Mouse (Mus musculus): Measurements from ENCODE around the gene Cdh10. TPM values are rescaled to one million over a fixed set of nuclear protein-coding genes. Genes with fewer than 3 reads are reported as not detected.

Gene Cdh10
- total RNA-seq (2014; fragmentation: Nextera tagmentation): not detected in 2 replicates
- 0.12 and 0.33 TPM in 2 replicates for total RNA-seq (2017)
- not detected in 2 replicates for polyA plus RNA-seq (2012)

DNA sequence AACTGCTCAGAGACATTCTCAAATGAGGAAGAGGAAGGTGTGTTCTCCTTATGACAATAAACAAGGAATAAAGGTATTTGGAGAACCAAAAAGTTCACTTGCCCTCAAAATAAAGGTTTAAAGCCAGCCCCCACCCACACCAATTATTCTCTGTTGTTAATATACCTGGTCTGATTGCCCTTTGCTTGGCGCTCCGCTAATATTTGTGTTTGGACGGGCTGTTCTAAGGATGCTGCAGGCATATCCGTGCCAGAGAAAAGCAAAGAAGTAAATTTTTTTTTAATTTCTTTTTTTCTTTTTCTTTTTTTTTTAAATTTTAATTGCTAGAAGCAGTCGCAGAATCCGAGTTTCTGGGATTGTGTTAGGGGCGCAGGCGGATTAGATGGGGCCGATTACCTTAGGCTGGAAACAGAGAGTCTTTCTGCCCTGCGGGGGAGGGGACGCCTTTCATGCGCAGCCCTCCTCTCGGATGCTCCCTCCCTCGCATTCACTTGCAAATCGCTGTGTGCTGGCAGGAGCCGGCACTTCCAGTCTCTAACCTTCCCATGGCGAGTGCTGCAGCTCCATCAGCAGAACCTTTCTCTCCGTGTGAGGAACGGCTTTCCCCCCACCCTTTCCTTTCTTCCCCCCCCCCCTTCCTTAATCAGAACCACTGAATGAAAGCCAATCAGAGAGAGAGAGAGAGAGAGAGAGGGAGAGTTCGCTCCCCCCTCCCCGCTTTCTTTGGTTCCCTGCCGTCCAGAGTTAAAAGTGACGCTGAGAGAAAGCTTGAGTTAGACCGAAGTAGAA is at the start of gene Cdh10:
Cdh10 (plus strand) TSS at position 763 of the 789 bp plus-strand sequence.
- no peak within 1 kb of the TSS for H3K4me3 ChIP-seq (ENCODE audit: low read depth, low read length)
- H3K4me1 ChIP-seq (ENCODE audit: insufficient read depth, low read depth, low read length): no peaks in the 10 kb centered on the region
- peaks cover 3% of the 10 kb centered on the region; the same call in 1 of the 2 replicates for H3K27me3 ChIP-seq (ENCODE audit: insufficient read depth, low read length)
- no peaks in the 10 kb centered on the region for H3K9me3 ChIP-seq (replicated peaks)
- TF ChIP-seq GATA1 (IDR thresholded peaks at IDR 0.05; ENCODE audit: borderline replicate concordance, low read length) (no peak), GATA2 (IDR thresholded peaks at IDR 0.05; ENCODE audit: borderline replicate concordance, low read depth, low read length) (no peak), TAL1 (conservative IDR thresholded peaks at IDR 0.05; ENCODE audit: low read depth, low read length) (no peak), CTCF (IDR thresholded peaks at IDR 0.05; ENCODE audit: low read depth, low read length) (no peak), POLR2AphosphoS5 (IDR thresholded peaks at IDR 0.05; ENCODE audit: insufficient replicate concordance, low read depth, low read length) (no peak)
- no peak for ATAC-seq (ENCODE audit: extremely low read depth, insufficient number of reproducible peaks, low FRiP score, poor library complexity, severe bottlenecking)
- no peak for DNase-seq (ENCODE audit: low spot score)
- no peaks in the 10 kb centered on the region for H3K36me3 ChIP-seq (replicated peaks)

DNA sequence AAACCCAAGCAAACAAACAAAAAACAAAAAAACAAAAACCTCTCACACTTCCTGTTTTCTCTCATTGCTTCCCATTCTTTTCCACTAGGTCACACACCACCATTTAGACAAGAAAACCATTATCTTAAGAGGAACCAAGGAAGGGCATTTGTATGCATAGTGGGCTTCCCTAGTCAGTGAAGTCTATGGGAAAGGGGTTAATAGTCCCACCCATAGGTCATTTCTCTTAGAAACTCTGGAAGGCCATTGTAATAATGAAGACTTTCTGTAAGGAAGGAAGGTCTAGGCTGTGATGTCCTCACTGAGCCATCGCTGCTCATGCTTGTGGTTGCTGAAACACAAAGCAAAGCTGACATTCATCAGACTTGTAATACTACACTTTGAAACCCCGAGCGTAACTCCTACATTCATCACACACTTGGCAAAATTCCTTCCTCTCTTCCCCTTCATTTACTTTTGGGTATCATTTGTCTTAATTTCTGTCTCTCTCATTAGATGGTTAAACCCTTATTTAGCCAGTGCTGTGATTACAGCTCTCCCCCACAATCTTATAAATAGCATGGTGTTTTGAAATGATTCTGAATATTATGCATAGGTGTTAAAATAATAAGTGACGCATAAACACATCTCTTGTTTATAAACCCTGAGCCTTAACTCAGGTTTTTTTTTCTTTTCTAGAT is 9.5 kb upstream of the Cdh10 start:
- Histone ChIP-seq H3K27me3 (ENCODE audit: insufficient read depth, low read length) (no peaks in the 10 kb centered on the region), H3K9me3 (replicated peaks) (no peaks in the 10 kb centered on the region), H3K4me1 (ENCODE audit: insufficient read depth, low read depth, low read length) (no peaks in the 10 kb centered on the region), H3K36me3 (replicated peaks) (no peaks in the 10 kb centered on the region), H3K4me3 (ENCODE audit: low read depth, low read length) (no peak overlapping the region)
- ATAC-seq (ENCODE audit: extremely low read depth, insufficient number of reproducible peaks, low FRiP score, poor library complexity, severe bottlenecking) (no peak), DNase-seq (ENCODE audit: low spot score) (no peak)
- TF ChIP-seq TAL1 (conservative IDR thresholded peaks at IDR 0.05; ENCODE audit: low read depth, low read length): no peak
- TF ChIP-seq POLR2AphosphoS5 (IDR thresholded peaks at IDR 0.05; ENCODE audit: insufficient replicate concordance, low read depth, low read length): no peak
- no peak for TF ChIP-seq GATA1 (IDR thresholded peaks at IDR 0.05; ENCODE audit: borderline replicate concordance, low read length)
- no peak for TF ChIP-seq CTCF (IDR thresholded peaks at IDR 0.05; ENCODE audit: low read depth, low read length)
- no peak for TF ChIP-seq GATA2 (IDR thresholded peaks at IDR 0.05; ENCODE audit: borderline replicate concordance, low read depth, low read length)

DNA sequence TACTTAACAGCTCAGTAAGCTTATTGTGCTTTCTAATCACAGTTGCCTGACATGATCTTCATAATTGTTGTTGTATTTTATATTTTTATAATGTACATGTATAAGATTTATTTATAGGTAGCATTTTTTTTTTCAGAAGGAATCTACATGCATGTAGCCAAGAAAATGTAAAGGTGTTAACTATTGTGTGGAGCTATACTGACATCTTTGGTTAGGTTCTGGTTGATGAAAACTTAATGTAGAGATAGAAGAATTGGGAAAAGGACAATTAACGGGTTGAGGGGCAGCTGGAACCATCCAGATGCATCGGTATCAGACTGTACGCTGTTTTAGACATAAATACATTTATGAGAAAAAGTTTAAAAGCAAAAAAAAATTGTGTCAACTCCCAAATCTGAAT is 1.0 kb upstream of the Cdh10 start:
- no peak for TF ChIP-seq TAL1 (conservative IDR thresholded peaks at IDR 0.05; ENCODE audit: low read depth, low read length)
- no peak for TF ChIP-seq GATA1 (IDR thresholded peaks at IDR 0.05; ENCODE audit: borderline replicate concordance, low read length)
- TF ChIP-seq POLR2AphosphoS5 (IDR thresholded peaks at IDR 0.05; ENCODE audit: insufficient replicate concordance, low read depth, low read length): no peak
- no peak for TF ChIP-seq CTCF (IDR thresholded peaks at IDR 0.05; ENCODE audit: low read depth, low read length)
- TF ChIP-seq GATA2 (IDR thresholded peaks at IDR 0.05; ENCODE audit: borderline replicate concordance, low read depth, low read length): no peak
- no peak overlapping the region for H3K4me3 ChIP-seq (ENCODE audit: low read depth, low read length)
- DNase-seq (ENCODE audit: low spot score) (no peak), ATAC-seq (ENCODE audit: extremely low read depth, insufficient number of reproducible peaks, low FRiP score, poor library complexity, severe bottlenecking) (no peak)
- H3K27me3 ChIP-seq (ENCODE audit: insufficient read depth, low read length): peaks cover 3% of the 10 kb centered on the region; the same call in 1 of the 2 replicates
- H3K36me3 ChIP-seq (replicated peaks): no peaks in the 10 kb centered on the region
- no peaks in the 10 kb centered on the region for H3K4me1 ChIP-seq (ENCODE audit: insufficient read depth, low read depth, low read length)
- H3K9me3 ChIP-seq (replicated peaks): no peaks in the 10 kb centered on the region

DNA sequence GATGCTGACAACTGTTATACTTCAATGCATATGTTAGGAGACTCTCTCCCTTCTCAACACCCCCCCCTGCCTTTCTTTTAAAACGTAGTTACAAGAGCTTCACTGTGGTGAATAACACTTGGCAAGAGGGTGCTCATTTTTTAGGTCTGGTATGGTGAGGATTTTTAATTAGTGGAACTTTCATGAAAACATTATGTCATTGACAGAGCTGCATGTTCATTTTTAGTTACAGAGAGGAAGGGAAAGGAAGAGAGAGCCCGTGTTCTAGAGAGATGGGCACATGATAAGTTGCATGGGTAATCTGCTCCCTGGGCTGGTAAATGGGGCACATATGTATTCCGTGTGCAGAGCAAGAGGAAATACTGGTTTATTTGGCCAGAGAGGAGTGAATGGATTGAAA is 1.5 kb downstream of the Cdh10 start:
- no peaks in the 10 kb centered on the region for H3K9me3 ChIP-seq (replicated peaks)
- peaks cover 3% of the 10 kb centered on the region; the same call in 1 of the 2 replicates for H3K27me3 ChIP-seq (ENCODE audit: insufficient read depth, low read length)
- DNase-seq (ENCODE audit: low spot score) (no peak), ATAC-seq (ENCODE audit: extremely low read depth, insufficient number of reproducible peaks, low FRiP score, poor library complexity, severe bottlenecking) (no peak)
- TF ChIP-seq POLR2AphosphoS5 (IDR thresholded peaks at IDR 0.05; ENCODE audit: insufficient replicate concordance, low read depth, low read length): no peak
- no peak for TF ChIP-seq TAL1 (conservative IDR thresholded peaks at IDR 0.05; ENCODE audit: low read depth, low read length)
- no peak for TF ChIP-seq GATA1 (IDR thresholded peaks at IDR 0.05; ENCODE audit: borderline replicate concordance, low read length)
- no peak for TF ChIP-seq GATA2 (IDR thresholded peaks at IDR 0.05; ENCODE audit: borderline replicate concordance, low read depth, low read length)
- no peak for TF ChIP-seq CTCF (IDR thresholded peaks at IDR 0.05; ENCODE audit: low read depth, low read length)
- H3K4me1 ChIP-seq (ENCODE audit: insufficient read depth, low read depth, low read length): no peaks in the 10 kb centered on the region
- no peaks in the 10 kb centered on the region for H3K36me3 ChIP-seq (replicated peaks)
- H3K4me3 ChIP-seq (ENCODE audit: low read depth, low read length): no peak overlapping the region

DNA sequence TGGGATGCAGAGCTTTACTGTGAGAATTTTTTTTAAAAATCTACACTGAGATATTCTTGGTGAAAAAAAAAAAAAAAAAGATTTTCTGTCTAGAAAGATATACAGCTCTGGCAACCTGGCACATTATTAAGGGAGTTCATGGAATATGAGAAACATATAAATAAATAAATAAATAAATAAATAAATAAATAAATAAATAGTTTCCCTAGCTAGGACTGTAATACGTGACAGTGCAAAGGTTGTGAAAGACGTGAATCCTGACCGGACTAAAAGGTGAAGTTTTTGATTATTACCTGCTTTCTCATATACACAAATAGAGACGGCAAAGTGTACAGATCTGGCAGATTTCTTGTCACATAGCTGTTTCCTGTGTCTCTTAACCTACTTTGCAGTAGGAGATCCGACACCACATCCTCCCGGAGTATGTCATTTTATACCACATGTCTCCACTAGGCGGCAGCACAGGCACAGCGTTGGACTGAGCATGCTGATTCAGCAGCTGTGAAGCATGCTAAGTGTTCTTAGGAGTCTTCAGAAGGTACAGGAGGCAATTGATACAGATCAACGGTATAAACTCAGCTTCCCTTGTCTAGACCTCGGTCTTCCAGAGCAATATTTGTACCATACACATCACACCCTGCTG is 2.5 kb downstream of the Cdh10 start:
- H3K27me3 ChIP-seq (ENCODE audit: insufficient read depth, low read length): peaks cover 3% of the 10 kb centered on the region; the same call in 1 of the 2 replicates
- TF ChIP-seq POLR2AphosphoS5 (IDR thresholded peaks at IDR 0.05; ENCODE audit: insufficient replicate concordance, low read depth, low read length) (no peak), TAL1 (conservative IDR thresholded peaks at IDR 0.05; ENCODE audit: low read depth, low read length) (no peak), CTCF (IDR thresholded peaks at IDR 0.05; ENCODE audit: low read depth, low read length) (peak; percentile 93), GATA1 (IDR thresholded peaks at IDR 0.05; ENCODE audit: borderline replicate concordance, low read length) (no peak)
- ATAC-seq (ENCODE audit: extremely low read depth, insufficient number of reproducible peaks, low FRiP score, poor library complexity, severe bottlenecking): peak; percentile 86
- no peaks in the 10 kb centered on the region for H3K9me3 ChIP-seq (replicated peaks)
- no peaks in the 10 kb centered on the region for H3K4me1 ChIP-seq (ENCODE audit: insufficient read depth, low read depth, low read length)
- no peaks in the 10 kb centered on the region for H3K36me3 ChIP-seq (replicated peaks)
- DNase-seq (ENCODE audit: low spot score): no peak
- no peak overlapping the region for H3K4me3 ChIP-seq (ENCODE audit: low read depth, low read length)

DNA sequence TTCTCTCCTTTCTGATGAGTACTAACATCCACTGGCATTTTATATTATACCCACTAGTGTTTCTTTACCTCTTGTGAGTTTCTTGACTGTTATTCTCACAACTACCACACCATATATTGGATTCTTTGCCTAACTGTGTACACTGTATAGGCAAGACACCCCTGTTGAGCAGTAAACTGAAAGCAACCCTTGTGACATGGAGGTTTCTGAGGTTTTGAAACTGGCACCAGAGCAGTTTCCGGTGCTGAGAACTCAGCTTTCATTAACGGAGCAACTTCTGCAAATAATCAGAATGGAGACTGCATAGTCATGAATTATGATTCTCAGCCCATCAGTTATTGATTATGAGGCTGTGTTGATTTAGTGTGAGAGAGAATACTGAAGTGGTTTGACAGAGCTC is 4.7 kb downstream of the Cdh10 start:
- Histone ChIP-seq H3K27me3 (ENCODE audit: insufficient read depth, low read length) (peaks cover 2% of the 10 kb centered on the region; the same call in 1 of the 2 replicates), H3K36me3 (replicated peaks) (no peaks in the 10 kb centered on the region), H3K4me3 (ENCODE audit: low read depth, low read length) (no peak overlapping the region), H3K9me3 (replicated peaks) (no peaks in the 10 kb centered on the region), H3K4me1 (ENCODE audit: insufficient read depth, low read depth, low read length) (no peaks in the 10 kb centered on the region)
- ATAC-seq (ENCODE audit: extremely low read depth, insufficient number of reproducible peaks, low FRiP score, poor library complexity, severe bottlenecking) (no peak), DNase-seq (ENCODE audit: low spot score) (no peak)
- TF ChIP-seq CTCF (IDR thresholded peaks at IDR 0.05; ENCODE audit: low read depth, low read length): no peak
- no peak for TF ChIP-seq TAL1 (conservative IDR thresholded peaks at IDR 0.05; ENCODE audit: low read depth, low read length)
- TF ChIP-seq GATA1 (IDR thresholded peaks at IDR 0.05; ENCODE audit: borderline replicate concordance, low read length): no peak
- TF ChIP-seq GATA2 (IDR thresholded peaks at IDR 0.05; ENCODE audit: borderline replicate concordance, low read depth, low read length): no peak
- TF ChIP-seq POLR2AphosphoS5 (IDR thresholded peaks at IDR 0.05; ENCODE audit: insufficient replicate concordance, low read depth, low read length): no peak
